Mouse (Mus musculus) c-Kit-positive CD71-negative TER-119-negative erythroid progenitor cells, embryonic 14.5 days (primary cell): ENCODE measurements around the gene Celf2.
A peak's percentile ranks its signal among the peaks of the same experiment; 100 is the strongest.

ENCODE experiments used
- DNase-seq: peaks from one replicate; pipeline ENCODE4 v3.0.0-alpha.2; 2013; ENCODE audit warnings: low read depth

Gene Celf2

GRCm38 (mm10) chr2:6677457-6677856 is 831.9 kb downstream of the Celf2 start:
- DNase-seq: no peak

- DNase-seq: no peak
Measured at GRCm38 (mm10) chr2:6674401-6674800, 835.0 kb downstream of the Celf2 start.

- no peak for DNase-seq
Measured at GRCm38 (mm10) chr2:6673418-6673817, 835.9 kb downstream of the Celf2 start.

GRCm38 (mm10) chr2:6667611-6668010 is 841.8 kb downstream of the Celf2 start:
- no peak for DNase-seq

GRCm38 (mm10) chr2:6659834-6660233 is 849.5 kb downstream of the Celf2 start:
- no peak for DNase-seq

GRCm38 (mm10) chr2:6653719-6654118 is 855.6 kb downstream of the Celf2 start:
- DNase-seq: no peak

GRCm38 (mm10) chr2:6651697-6652096 is 857.7 kb downstream of the Celf2 start:
- no peak for DNase-seq

GRCm38 (mm10) chr2:6648877-6649276 is 860.5 kb downstream of the Celf2 start:
- DNase-seq: no peak

GRCm38 (mm10) chr2:6647028-6647427 is 862.3 kb downstream of the Celf2 start:
- DNase-seq: no peak

- DNase-seq: no peak
Measured at GRCm38 (mm10) chr2:6646325-6646724, 863.0 kb downstream of the Celf2 start.

GRCm38 (mm10) chr2:6642222-6642850 is 867.0 kb downstream of the Celf2 start:
- DNase-seq: peak; percentile 16

- DNase-seq: no peak
Measured at GRCm38 (mm10) chr2:6639370-6639769, 870.0 kb downstream of the Celf2 start.

- no peak for DNase-seq
Measured at GRCm38 (mm10) chr2:6637147-6637546, 872.2 kb downstream of the Celf2 start.

- DNase-seq: no peak
Measured at GRCm38 (mm10) chr2:6634899-6635298, 874.5 kb downstream of the Celf2 start.

- no peak for DNase-seq
Measured at GRCm38 (mm10) chr2:6633115-6633514, 876.2 kb downstream of the Celf2 start.

GRCm38 (mm10) chr2:6623802-6624201 is 885.6 kb downstream of the Celf2 start:
- no peak for DNase-seq

- DNase-seq: no peak
Measured at GRCm38 (mm10) chr2:6622082-6622481, 887.3 kb downstream of the Celf2 start.

- DNase-seq: no peak
Measured at GRCm38 (mm10) chr2:6618856-6619255, 890.5 kb downstream of the Celf2 start.

GRCm38 (mm10) chr2:6618450-6618849 is 890.9 kb downstream of the Celf2 start:
- DNase-seq: no peak

- DNase-seq: no peak
Measured at GRCm38 (mm10) chr2:6604347-6604746, 905.0 kb downstream of the Celf2 start.

GRCm38 (mm10) chr2:6603880-6604279 is 905.5 kb downstream of the Celf2 start:
- no peak for DNase-seq

- DNase-seq: no peak
Measured at GRCm38 (mm10) chr2:6602163-6602562, 907.2 kb downstream of the Celf2 start.

- no peak for DNase-seq
Measured at GRCm38 (mm10) chr2:6598879-6599167, 910.5 kb downstream of the Celf2 start.

GRCm38 (mm10) chr2:6598124-6598878 is 911.1 kb downstream of the Celf2 start:
- no peak for DNase-seq
